Mouse (Mus musculus): ENCODE results near the gene Phgr1.

GRCm38 (mm10) chr2:118804474-118804873, 31.9 kb downstream of the Phgr1 start:
- TF ChIP-seq CTCF (IDR thresholded peaks at IDR 0.05) (no peak), POLR2A (IDR thresholded peaks at IDR 0.05; ENCODE audit: insufficient read depth, low read depth, low read length) (no peak)

Data from heart, adult 2 months (tissue).